Mouse (Mus musculus): ENCODE measurements at regions not wholly inside any gene's neighbourhood (a gene's known extent, or its start where the extent isn't known, plus 50 kb on each side); places are given as distances from the start of the nearest gene placed in this dataset.

GRCm38 (mm10) chr4:88939397-88939796, 59.4 kb upstream of the Ifne start:
- Histone ChIP-seq H3K36me3 (ENCODE audit: control insufficient read depth, insufficient read depth) (no peaks in the 10 kb centered on the region), H3K4me1 (ENCODE audit: control insufficient read depth, low read depth, low read length) (peaks cover 7% of the 10 kb centered on the region), H3K9me3 (replicated peaks; ENCODE audit: control insufficient read depth, low read length) (no peaks in the 10 kb centered on the region), H3K9ac (ENCODE audit: low read depth, low read length) (no peak overlapping the region), H3K4me2 (ENCODE audit: low read depth, low read length) (no peak overlapping the region), H3K27ac (ENCODE audit: low read length) (no peak overlapping the region), H3K4me3 (ENCODE audit: low read depth, low read length) (no peak overlapping the region), H3K27me3 (ENCODE audit: control insufficient read depth, insufficient read depth, low read depth, low read length) (peaks cover 12% of the 10 kb centered on the region)
- 64% methylated on average over 4 of the region's 4 CpGs for WGBS (ENCODE audit: insufficient replicate concordance)
- no peak for ATAC-seq (ENCODE audit: low read depth)

GRCm38 (mm10) chr4:88938712-88939032, 58.7 kb upstream of the Ifne start:
- 20% methylated on average over 11 of the region's 11 CpGs for WGBS (ENCODE audit: insufficient replicate concordance)

GRCm38 (mm10) chr4:88937866-88938711, 58.1 kb upstream of the Ifne start:
- Histone ChIP-seq H3K9me3 (replicated peaks; ENCODE audit: control insufficient read depth, low read length) (no peaks in the 10 kb centered on the region), H3K27ac (ENCODE audit: low read length) (peak overlapping the region; percentile 44; the same call in 1 of the 2 replicates), H3K27me3 (ENCODE audit: control insufficient read depth, insufficient read depth, low read depth, low read length) (peaks cover 12% of the 10 kb centered on the region), H3K4me1 (ENCODE audit: control insufficient read depth, low read depth, low read length) (peaks cover 7% of the 10 kb centered on the region), H3K36me3 (ENCODE audit: control insufficient read depth, insufficient read depth) (no peaks in the 10 kb centered on the region), H3K4me2 (ENCODE audit: low read depth, low read length) (peak overlapping the region; percentile 92), H3K9ac (ENCODE audit: low read depth, low read length) (peak overlapping the region; percentile 71), H3K4me3 (ENCODE audit: low read depth, low read length) (peak overlapping the region; percentile 73)
- peak; percentile 97 for ATAC-seq (ENCODE audit: low read depth)
- under 1% methylated on average over 90 of the region's 104 CpGs for WGBS (ENCODE audit: insufficient replicate concordance)

More at GRCm38 (mm10) chr4:88938712-88939032, 58.7 kb upstream of the Ifne start:
- Histone ChIP-seq H3K4me1 (ENCODE audit: control insufficient read depth, low read depth, low read length) (peaks cover 7% of the 10 kb centered on the region), H3K4me2 (ENCODE audit: low read depth, low read length) (peak overlapping the region; percentile 92), H3K27ac (ENCODE audit: low read length) (no peak overlapping the region), H3K4me3 (ENCODE audit: low read depth, low read length) (peak overlapping the region; percentile 73), H3K9me3 (replicated peaks; ENCODE audit: control insufficient read depth, low read length) (no peaks in the 10 kb centered on the region), H3K9ac (ENCODE audit: low read depth, low read length) (peak overlapping the region; percentile 62), H3K36me3 (ENCODE audit: control insufficient read depth, insufficient read depth) (no peaks in the 10 kb centered on the region), H3K27me3 (ENCODE audit: control insufficient read depth, insufficient read depth, low read depth, low read length) (peaks cover 12% of the 10 kb centered on the region)
- no peak for ATAC-seq (ENCODE audit: low read depth)

GRCm38 (mm10) chr4:88936976-88937375, 57.0 kb upstream of the Ifne start:
- 50% methylated on average over 6 of the region's 6 CpGs for WGBS (ENCODE audit: insufficient replicate concordance)
- no peak overlapping the region for H3K27ac ChIP-seq (ENCODE audit: low read length)
- peaks cover 12% of the 10 kb centered on the region for H3K27me3 ChIP-seq (ENCODE audit: control insufficient read depth, insufficient read depth, low read depth, low read length)
- H3K4me1 ChIP-seq (ENCODE audit: control insufficient read depth, low read depth, low read length), result peaks cover 7% of the 10 kb centered on the region
- H3K9ac ChIP-seq (ENCODE audit: low read depth, low read length), result no peak overlapping the region
- H3K4me2 ChIP-seq (ENCODE audit: low read depth, low read length), result peak overlapping the region; percentile 92
- no peak for ATAC-seq (ENCODE audit: low read depth)
- peak overlapping the region; percentile 73 for H3K4me3 ChIP-seq (ENCODE audit: low read depth, low read length)
- no peaks in the 10 kb centered on the region for H3K36me3 ChIP-seq (ENCODE audit: control insufficient read depth, insufficient read depth)
- no peaks in the 10 kb centered on the region for H3K9me3 ChIP-seq (replicated peaks; ENCODE audit: control insufficient read depth, low read length)

GRCm38 (mm10) chr4:88935901-88936300, 55.9 kb upstream of the Ifne start:
- no peak overlapping the region for H3K4me2 ChIP-seq (ENCODE audit: low read depth, low read length)
- ATAC-seq (ENCODE audit: low read depth), result no peak

GRCm38 (mm10) chr4:88935316-88935715, 55.3 kb upstream of the Ifne start:
- H3K36me3 ChIP-seq (ENCODE audit: control insufficient read depth, insufficient read depth), result no peaks in the 10 kb centered on the region
- no peak overlapping the region for H3K27ac ChIP-seq (ENCODE audit: low read length)
- no peak for ATAC-seq (ENCODE audit: low read depth)
- peaks cover 12% of the 10 kb centered on the region for H3K27me3 ChIP-seq (ENCODE audit: control insufficient read depth, insufficient read depth, low read depth, low read length)
- H3K9me3 ChIP-seq (replicated peaks; ENCODE audit: control insufficient read depth, low read length), result no peaks in the 10 kb centered on the region
- no peak overlapping the region for H3K4me2 ChIP-seq (ENCODE audit: low read depth, low read length)
- H3K4me3 ChIP-seq (ENCODE audit: low read depth, low read length), result no peak overlapping the region
- 36% methylated on average over 7 of the region's 7 CpGs for WGBS (ENCODE audit: insufficient replicate concordance)
- no peak overlapping the region for H3K9ac ChIP-seq (ENCODE audit: low read depth, low read length)
- H3K4me1 ChIP-seq (ENCODE audit: control insufficient read depth, low read depth, low read length), result peaks cover 7% of the 10 kb centered on the region

More at GRCm38 (mm10) chr4:88935901-88936300, 55.9 kb upstream of the Ifne start:
- Histone ChIP-seq H3K27me3 (ENCODE audit: control insufficient read depth, insufficient read depth, low read depth, low read length) (peaks cover 12% of the 10 kb centered on the region), H3K36me3 (ENCODE audit: control insufficient read depth, insufficient read depth) (no peaks in the 10 kb centered on the region), H3K9ac (ENCODE audit: low read depth, low read length) (no peak overlapping the region), H3K4me3 (ENCODE audit: low read depth, low read length) (no peak overlapping the region), H3K4me1 (ENCODE audit: control insufficient read depth, low read depth, low read length) (peaks cover 7% of the 10 kb centered on the region), H3K9me3 (replicated peaks; ENCODE audit: control insufficient read depth, low read length) (no peaks in the 10 kb centered on the region), H3K27ac (ENCODE audit: low read length) (no peak overlapping the region)
- 56% methylated on average over 2 of the region's 2 CpGs for WGBS (ENCODE audit: insufficient replicate concordance)

- WGBS (ENCODE audit: insufficient replicate concordance), result 68% methylated on average over 8 of the region's 8 CpGs
- H3K4me2 ChIP-seq (ENCODE audit: low read depth, low read length), result peak overlapping the region; percentile 9; the same call in 1 of the 2 replicates
- H3K4me1 ChIP-seq (ENCODE audit: control insufficient read depth, low read depth, low read length), result peaks cover 7% of the 10 kb centered on the region
- no peak overlapping the region for H3K4me3 ChIP-seq (ENCODE audit: low read depth, low read length)
- no peak overlapping the region; the same call in 1 of the 2 replicates for H3K27ac ChIP-seq (ENCODE audit: low read length)
- peaks cover 12% of the 10 kb centered on the region for H3K27me3 ChIP-seq (ENCODE audit: control insufficient read depth, insufficient read depth, low read depth, low read length)
- no peak overlapping the region for H3K9ac ChIP-seq (ENCODE audit: low read depth, low read length)
- H3K9me3 ChIP-seq (replicated peaks; ENCODE audit: control insufficient read depth, low read length), result no peaks in the 10 kb centered on the region
- no peak for ATAC-seq (ENCODE audit: low read depth)
- no peaks in the 10 kb centered on the region for H3K36me3 ChIP-seq (ENCODE audit: control insufficient read depth, insufficient read depth)
These were observed 54.4 kb upstream of the Ifne start for GRCm38 (mm10) chr4:88934266-88935025.

- H3K9ac ChIP-seq (ENCODE audit: low read depth, low read length), result no peak overlapping the region
- no peak overlapping the region for H3K27ac ChIP-seq (ENCODE audit: low read length)
- whole genome bisulfite sequencing (ENCODE audit: insufficient replicate concordance), result 82% methylated on average over 9 of the region's 9 CpGs
- no peak for ATAC-seq (ENCODE audit: low read depth)
- H3K4me2 ChIP-seq (ENCODE audit: low read depth, low read length), result no peak overlapping the region
- H3K9me3 ChIP-seq (replicated peaks; ENCODE audit: control insufficient read depth, low read length), result no peaks in the 10 kb centered on the region
- no peak overlapping the region for H3K4me3 ChIP-seq (ENCODE audit: low read depth, low read length)
- no peaks in the 10 kb centered on the region for H3K4me1 ChIP-seq (ENCODE audit: control insufficient read depth, low read depth, low read length)
- 0 out of 2 replicates have a peak, but pooled peaks cover 1% of the 10 kb centered on the region for H3K36me3 ChIP-seq (ENCODE audit: control insufficient read depth, insufficient read depth)
- H3K27me3 ChIP-seq (ENCODE audit: control insufficient read depth, insufficient read depth, low read depth, low read length), result no peaks in the 10 kb centered on the region
These were observed 51.2 kb upstream of the Ifne start for GRCm38 (mm10) chr4:88931217-88931616.
